In the genomic region with DNA sequence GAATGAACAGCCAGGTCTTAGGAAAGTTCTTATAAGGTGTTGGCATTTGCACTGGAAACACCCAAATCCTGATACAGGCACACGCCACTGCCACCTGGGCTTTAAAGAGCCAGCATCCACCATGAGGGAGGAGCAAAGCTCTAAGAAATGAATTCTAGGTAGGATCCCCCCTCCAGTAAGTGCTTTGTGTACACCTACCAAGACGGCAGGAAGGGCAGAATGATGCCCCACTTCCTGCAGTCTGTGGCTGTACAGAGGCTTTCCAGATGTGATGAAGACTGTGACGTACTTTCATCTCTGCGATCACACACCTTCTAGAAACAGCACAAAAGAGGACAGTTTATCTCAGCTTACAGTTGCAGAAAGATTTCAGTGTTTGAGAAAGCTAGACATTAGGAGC, we compare ENCODE assay signal across 20 mouse cellular contexts.
A peak's percentile ranks its signal among the peaks of the same experiment; 100 is the strongest.
DNase-seq lines count a peak whose midpoint lies in the region; ATAC-seq and TF ChIP-seq lines count a peak whose summit lies in the region.
"Had no signal": no experiment of that assay in that cellular context is flagged by ENCODE, and none has a peak within 500 bp of the region (broad histone marks: within the 10 kb centered on the region; RNA-seq: fewer than 3 reads in every experiment).

No protein-coding gene starts in this region.

- no peaks in the 10 kb centered on the region for H3K9me3 ChIP-seq in embryonic facial prominence, embryonic 10.5 days
- no peaks in the 10 kb centered on the region for H3K9me3 ChIP-seq in limb, embryonic 12.5 days
- H3K9me3 ChIP-seq: heart, embryonic 12.5 days; hindbrain, embryonic 13.5 days; neural tube, embryonic 12.5 days had no signal

- DNase-seq in embryonic facial prominence, embryonic 10.5 days (ENCODE audit: low spot score) = no peak
- DNase-seq in thymus, adult 2 months = peak; percentile 60
- DNase-seq in urinary bladder, postnatal 36 days (ENCODE audit: low spot score in 2 of 2) = no peak
- DNase-seq in right cerebral cortex, postnatal 25 days = no peak
- DNase-seq in MN1 (ENCODE audit: low spot score) = no peak
- no peak for DNase-seq in layer of hippocampus, postnatal 14 days (ENCODE audit: low spot score in 2 of 2)
- DNase-seq: cerebellum, postnatal 36 days; forebrain, postnatal 0 days; gastrocnemius, postnatal 10 days; kidney, adult 2 months; lung, postnatal 14 days; midbrain, embryonic 14.5 days; retina, postnatal 1 day; spleen, adult 18-20 months had no signal

- TF ChIP-seq POLR2A in thymus, adult 2 months (IDR thresholded peaks at IDR 0.05; ENCODE audit: control insufficient read depth, extremely low read depth, insufficient read depth, low read length, poor library complexity) = no peak

- ATAC-seq in CD4-positive, CD25-positive, alpha-beta regulatory T cell, adult 4 months = peak; percentile 88
- ATAC-seq in limb, embryonic 12.5 days (ENCODE audit: insufficient number of reproducible peaks, insufficient read depth, low FRiP score, low TSS enrichment, low read depth) = no peak
- ATAC-seq: forebrain, postnatal 0 days had no signal

- no peak overlapping the region for H3K4me3 ChIP-seq in embryonic facial prominence, embryonic 10.5 days
- no peak overlapping the region for H3K4me3 ChIP-seq in limb, embryonic 12.5 days (replicated peaks)
- H3K4me3 ChIP-seq in thymus, adult 2 months (ENCODE audit: control insufficient read depth, insufficient read depth, low read length) = no peak overlapping the region
- H3K4me3 ChIP-seq: heart, embryonic 12.5 days; hindbrain, embryonic 13.5 days; neural tube, embryonic 12.5 days had no signal

- H3K4me1 ChIP-seq in embryonic facial prominence, embryonic 10.5 days = peaks cover 20% of the 10 kb centered on the region
- peaks cover 38% of the 10 kb centered on the region for H3K4me1 ChIP-seq in limb, embryonic 12.5 days (replicated peaks)
- peaks cover 16% of the 10 kb centered on the region for H3K4me1 ChIP-seq in thymus, adult 2 months (replicated peaks; ENCODE audit: control insufficient read depth, insufficient read depth, low read length)
- H3K4me1 ChIP-seq: hindbrain, embryonic 13.5 days; neural tube, embryonic 12.5 days had no signal

- H3K27me3 ChIP-seq in embryonic facial prominence, embryonic 10.5 days (replicated peaks; ENCODE audit: low read depth, poor library complexity, severe bottlenecking) = no peaks in the 10 kb centered on the region
- H3K27me3 ChIP-seq in limb, embryonic 12.5 days = no peaks in the 10 kb centered on the region
- no peaks in the 10 kb centered on the region for H3K27me3 ChIP-seq in thymus, adult 2 months (ENCODE audit: control insufficient read depth, insufficient read depth, low read length)
- H3K27me3 ChIP-seq: heart, embryonic 12.5 days; hindbrain, embryonic 13.5 days; neural tube, embryonic 12.5 days had no signal

- H3K36me3 ChIP-seq in embryonic facial prominence, embryonic 10.5 days (replicated peaks) = no peaks in the 10 kb centered on the region
- no peaks in the 10 kb centered on the region for H3K36me3 ChIP-seq in limb, embryonic 12.5 days
- no peaks in the 10 kb centered on the region for H3K36me3 ChIP-seq in thymus, adult 2 months (ENCODE audit: control insufficient read depth, insufficient read depth, low read length)
- H3K36me3 ChIP-seq: heart, embryonic 12.5 days; hindbrain, embryonic 13.5 days; neural tube, embryonic 12.5 days had no signal

- WGBS in embryonic facial prominence, embryonic 10.5 days = 64% methylated on average over 4 of the region's 4 CpGs
- 42% methylated on average over 4 of the region's 4 CpGs for WGBS in limb, embryonic 12.5 days
- 5% methylated on average over 4 of the region's 4 CpGs for WGBS in thymus, adult 2 months

- no peak overlapping the region for H3K4me2 ChIP-seq in limb, embryonic 12.5 days
- H3K4me2 ChIP-seq: heart, embryonic 12.5 days; hindbrain, embryonic 13.5 days; neural tube, embryonic 12.5 days had no signal

- no peak for TF ChIP-seq CTCF in thymus, adult 2 months (IDR thresholded peaks at IDR 0.05; ENCODE audit: borderline replicate concordance, control insufficient read depth, extremely low read depth, insufficient read depth, low read length, poor library complexity)

- H3K27ac ChIP-seq in embryonic facial prominence, embryonic 10.5 days (replicated peaks) = peak overlapping the region; percentile 59
- peak overlapping the region; percentile 81 for H3K27ac ChIP-seq in limb, embryonic 12.5 days
- peak overlapping the region; percentile 87 for H3K27ac ChIP-seq in thymus, adult 2 months (ENCODE audit: control insufficient read depth, insufficient read depth, low read length)
- H3K27ac ChIP-seq: hindbrain, embryonic 13.5 days; liver, embryonic 14.5 days; neural tube, embryonic 12.5 days had no signal

- H3K9ac ChIP-seq in limb, embryonic 12.5 days (replicated peaks) = no peak overlapping the region
- H3K9ac ChIP-seq: forebrain, postnatal 0 days; heart, embryonic 12.5 days; hindbrain, embryonic 13.5 days; liver, embryonic 14.5 days; neural tube, embryonic 12.5 days had no signal
